Mouse (Mus musculus) stomach, embryonic 16.5 days (tissue): ENCODE data around the gene Add3. TPM values are rescaled to one million over a fixed set of nuclear protein-coding genes. Genes with fewer than 3 reads are reported as not detected.
A peak's percentile ranks its signal among the peaks of the same experiment; 100 is the strongest.

Experiments used
- ATAC-seq: fragments of 200-750 bp; cut with Nextera tagmentation; 2 replicates; pipeline ENCODE4 v1.8.0; 2017; ENCODE audit warnings: moderate number of reproducible peaks, moderate TSS enrichment; ENCODE audit not compliant: insufficient read depth, low FRiP score
- H3K27ac ChIP-seq: fragments of 300-500 bp; sonication (generic); 2 replicates; pipeline ENCODE4 v1.5.1; 2014; ENCODE audit warnings: low read length
- H3K27me3 ChIP-seq: fragments of 300-500 bp; sonication (generic); 2 replicates; pipeline ENCODE4 v1.6.1; 2014; ENCODE audit warnings: low read length, control low read depth, mixed read lengths; ENCODE audit not compliant: control insufficient read depth, insufficient read depth
- H3K36me3 ChIP-seq: fragments of 300-500 bp; sonication (generic); 2 replicates; pipeline ENCODE4 v1.6.1; 2014; ENCODE audit warnings: low read length; ENCODE audit not compliant: control insufficient read depth, insufficient read depth
- H3K4me1 ChIP-seq: fragments of 300-500 bp; sonication (generic); 2 replicates; pipeline ENCODE4 v1.6.1; 2014; ENCODE audit warnings: low read length, control low read depth, mixed read lengths; ENCODE audit not compliant: control insufficient read depth, insufficient read depth
- H3K4me2 ChIP-seq: fragments of 300-500 bp; sonication (generic); 2 replicates; pipeline ENCODE4 v1.6.1; 2014; ENCODE audit warnings: low read depth, low read length, mixed read lengths
- H3K4me3 ChIP-seq: fragments of 300-500 bp; sonication (generic); replicated peaks from 2 replicates; pipeline ENCODE4 v1.5.1; 2014; ENCODE audit warnings: mild to moderate bottlenecking, low read length
- H3K9ac ChIP-seq: fragments of 300-500 bp; sonication (generic); 2 replicates; pipeline ENCODE4 v1.6.1; 2014; ENCODE audit warnings: low read length
- H3K9me3 ChIP-seq: fragments of 300-500 bp; sonication (generic); replicated peaks from 2 replicates; pipeline ENCODE4 v1.6.1; 2016; ENCODE audit warnings: low read length, control low read depth; ENCODE audit not compliant: control insufficient read depth
- WGBS: fragments of 180-500 bp; shearing (Covaris S2); extraction: QIAGEN DNeasy Blood & Tissue Kit; methylation state at CpG from one replicate; pipeline ENCODE4 v1.1.7; 2014; 5-methylcytosine and 5-hydroxymethylcytosine counted together
- polyA plus RNA-seq: library from polyadenylated mRNA; unstranded; fragments of >200 nt; fragmentation: Nextera tagmentation; extraction: Ambion mirVana; gene quantifications from 2 replicates; pipeline ENCODE4 v1.2.1, GENCODE M21; 2015

Add3 gene
- polyA plus RNA-seq, 1 experiment from 2014 or later, result 82.6 TPM

DNA sequence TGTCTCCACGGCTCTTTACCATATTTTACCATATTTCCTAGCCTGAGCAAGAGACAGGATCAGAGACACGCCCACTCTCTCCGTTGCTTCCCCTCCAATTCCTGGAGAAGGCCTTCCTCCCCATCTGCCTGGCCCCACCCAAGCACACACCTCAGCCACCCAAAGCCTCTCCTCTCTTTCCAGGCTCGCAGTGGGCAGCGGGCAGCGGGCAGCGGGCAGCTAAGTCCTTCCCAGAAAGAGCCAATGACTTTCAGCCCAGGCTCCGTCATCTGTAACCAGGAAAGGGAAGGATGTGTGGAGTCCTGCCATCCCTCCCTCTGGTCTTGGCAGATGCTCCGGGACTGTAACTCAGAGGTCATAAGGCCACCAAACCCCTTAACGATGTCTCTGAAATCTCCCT lies 120.0 kb downstream of the Add3 start:
- H3K9ac ChIP-seq, result no peak overlapping the region
- H3K36me3 ChIP-seq, result no peaks in the 10 kb centered on the region
- no peak overlapping the region for H3K4me3 ChIP-seq
- H3K9me3 ChIP-seq, result no peaks in the 10 kb centered on the region
- H3K27ac ChIP-seq, result no peak overlapping the region
- H3K4me2 ChIP-seq, result no peak overlapping the region
- H3K27me3 ChIP-seq, result no peaks in the 10 kb centered on the region
- no peaks in the 10 kb centered on the region; the same call in 1 of the 2 replicates for H3K4me1 ChIP-seq
- no peak for ATAC-seq
- WGBS, result 74% methylated on average over 10 of the region's 10 CpGs

DNA sequence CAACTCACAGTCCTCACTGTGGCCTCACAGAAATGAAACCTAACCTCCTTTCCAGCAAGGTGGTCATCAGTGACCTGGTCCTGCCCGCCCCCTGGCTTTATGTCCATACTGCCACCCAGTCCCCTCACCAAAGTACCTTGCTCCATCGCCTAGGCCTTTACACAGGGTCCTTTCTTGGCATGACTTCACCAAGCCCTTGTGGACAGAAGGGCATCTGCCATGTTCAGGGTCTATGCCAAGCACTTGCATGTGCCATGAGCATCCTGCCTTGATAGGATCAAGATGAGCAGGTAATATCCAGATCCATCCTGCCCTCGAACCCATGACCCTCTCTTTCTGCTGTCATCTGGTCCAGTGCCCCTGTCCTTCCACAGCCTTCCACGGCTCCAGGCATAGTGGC lies 120.6 kb downstream of the Add3 start:
- Histone ChIP-seq H3K9ac (no peak overlapping the region), H3K36me3 (no peaks in the 10 kb centered on the region), H3K4me1 (no peaks in the 10 kb centered on the region; the same call in 1 of the 2 replicates), H3K4me3 (no peak overlapping the region), H3K27me3 (no peaks in the 10 kb centered on the region), H3K27ac (no peak overlapping the region), H3K9me3 (no peaks in the 10 kb centered on the region), H3K4me2 (no peak overlapping the region)
- no peak for ATAC-seq
- 86% methylated on average over 4 of the region's 4 CpGs for WGBS

DNA sequence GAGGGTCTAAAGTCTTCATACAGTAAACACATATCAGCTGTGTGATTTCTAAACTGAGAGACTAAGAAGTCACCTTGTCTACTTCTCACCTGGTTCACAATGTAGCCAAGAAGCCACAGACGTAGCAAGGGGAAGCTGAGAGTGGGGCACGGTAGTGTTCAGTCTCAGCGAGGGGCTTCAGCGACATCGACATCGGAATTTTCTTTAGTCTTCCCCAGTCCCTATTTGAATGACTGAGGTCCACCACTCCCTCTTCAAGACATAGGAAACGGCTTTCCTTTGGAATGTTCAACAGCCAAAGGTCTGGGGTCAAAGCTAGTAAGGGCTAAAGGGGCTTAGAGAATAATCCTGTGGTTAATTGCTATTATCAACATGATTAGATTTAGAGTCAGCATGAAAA lies 121.8 kb downstream of the Add3 start:
- H3K27me3 ChIP-seq, result no peaks in the 10 kb centered on the region
- 75% methylated on average over 7 of the region's 7 CpGs for WGBS
- H3K4me2 ChIP-seq, result no peak overlapping the region
- no peaks in the 10 kb centered on the region for H3K9me3 ChIP-seq
- H3K27ac ChIP-seq, result no peak overlapping the region
- H3K4me1 ChIP-seq, result no peaks in the 10 kb centered on the region
- H3K36me3 ChIP-seq, result no peaks in the 10 kb centered on the region
- no peak overlapping the region for H3K4me3 ChIP-seq
- ATAC-seq, result no peak
- H3K9ac ChIP-seq, result no peak overlapping the region

DNA sequence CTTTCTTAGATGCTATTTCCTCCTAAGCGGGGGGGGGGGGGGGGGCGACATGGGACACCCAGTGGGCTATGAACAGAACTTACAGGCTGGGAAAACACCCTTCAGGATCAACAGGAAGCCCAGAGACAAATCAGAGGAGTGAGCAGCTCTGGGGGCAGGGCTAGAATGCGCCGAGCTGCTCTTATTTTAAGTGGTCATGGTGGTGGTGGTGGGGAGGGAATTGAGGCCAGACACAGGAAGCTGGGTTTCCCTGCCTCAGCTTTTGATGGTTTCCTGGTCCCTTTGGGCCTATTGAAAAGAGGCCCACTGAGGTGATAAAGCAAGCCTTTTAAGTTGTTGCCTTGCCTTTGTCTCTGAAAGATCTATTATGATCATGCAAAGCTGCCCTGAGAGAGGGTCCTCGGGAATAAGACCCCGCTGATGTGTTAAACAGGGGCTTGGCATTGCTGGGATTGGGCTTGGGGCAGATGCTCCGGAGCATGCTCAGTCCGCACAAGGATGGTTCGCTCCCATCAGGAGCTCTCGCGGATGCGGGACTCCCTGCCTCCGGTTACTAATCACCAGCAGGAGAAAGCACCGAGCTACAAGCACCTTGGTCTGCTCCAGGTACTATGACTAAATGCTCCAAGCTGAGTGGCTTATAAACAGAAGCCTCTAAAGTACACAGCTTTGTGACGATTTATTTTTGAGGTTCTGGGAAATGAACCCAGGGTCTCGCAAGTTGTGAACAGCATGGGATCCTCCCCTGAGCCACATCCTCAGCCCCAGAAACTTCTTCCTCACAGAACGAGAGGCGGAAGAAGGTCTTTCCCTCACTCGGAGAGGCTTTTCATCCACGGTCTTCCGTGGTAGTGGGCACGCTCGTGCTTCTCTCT lies 123.9 kb downstream of the Add3 start:
- H3K36me3 ChIP-seq, result no peaks in the 10 kb centered on the region
- no peak overlapping the region for H3K27ac ChIP-seq
- WGBS, result 36% methylated on average over 21 of the region's 23 CpGs
- no peak overlapping the region for H3K9ac ChIP-seq
- H3K4me3 ChIP-seq, result no peak overlapping the region
- H3K9me3 ChIP-seq, result no peaks in the 10 kb centered on the region
- no peak for ATAC-seq
- H3K4me1 ChIP-seq, result no peaks in the 10 kb centered on the region
- no peaks in the 10 kb centered on the region for H3K27me3 ChIP-seq
- no peak overlapping the region for H3K4me2 ChIP-seq

DNA sequence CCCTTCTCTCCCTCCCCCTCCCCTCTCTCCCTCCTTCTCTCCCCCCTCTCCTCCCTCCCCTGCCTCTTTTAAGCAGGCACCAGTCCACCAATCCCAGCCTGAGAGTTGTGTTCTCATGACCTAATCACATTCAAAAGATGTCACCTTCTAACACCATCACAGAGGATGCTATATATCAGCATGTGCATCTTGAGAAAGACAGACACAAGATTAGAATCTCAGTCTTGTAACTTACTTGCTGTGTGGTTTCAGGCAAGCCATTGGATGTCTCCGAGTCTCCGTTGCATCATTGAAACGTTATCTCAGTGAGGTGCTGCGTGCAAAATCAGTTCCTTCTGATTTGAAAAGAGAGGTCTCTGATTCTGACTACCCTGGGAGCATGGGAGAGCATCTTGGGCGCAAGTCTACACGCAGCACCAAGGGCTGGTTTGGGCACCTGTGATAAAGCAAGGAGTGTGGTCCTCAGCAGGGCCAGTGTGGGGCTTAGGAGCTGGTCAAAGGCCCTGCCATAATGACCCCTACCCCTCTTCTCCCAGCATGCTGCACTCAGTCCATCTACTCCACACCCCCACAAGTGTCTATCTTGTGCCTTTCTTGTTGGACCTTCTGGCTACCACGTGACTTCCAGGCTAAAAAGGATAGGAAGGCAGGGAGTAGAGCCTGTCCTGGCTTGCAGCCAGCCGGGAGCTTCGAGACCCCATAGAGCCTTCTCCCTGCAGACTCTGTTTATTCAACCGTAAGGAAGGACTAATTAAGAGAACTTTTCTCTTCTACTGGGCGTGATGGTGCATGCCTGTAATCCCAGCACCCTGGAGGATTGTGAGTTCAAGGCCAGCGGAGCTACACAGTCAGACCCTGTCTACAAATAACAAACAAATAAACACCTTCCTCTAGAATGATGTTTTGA lies 124.8 kb downstream of the Add3 start:
- WGBS, result 53% methylated on average over 12 of the region's 12 CpGs
- Histone ChIP-seq H3K4me3 (no peak overlapping the region), H3K27me3 (no peaks in the 10 kb centered on the region), H3K4me1 (no peaks in the 10 kb centered on the region), H3K9ac (no peak overlapping the region), H3K36me3 (no peaks in the 10 kb centered on the region), H3K4me2 (no peak overlapping the region), H3K27ac (no peak overlapping the region), H3K9me3 (no peaks in the 10 kb centered on the region)
- 0 out of 2 replicates have a peak, but pooled peaks have one; percentile 25 for ATAC-seq

DNA sequence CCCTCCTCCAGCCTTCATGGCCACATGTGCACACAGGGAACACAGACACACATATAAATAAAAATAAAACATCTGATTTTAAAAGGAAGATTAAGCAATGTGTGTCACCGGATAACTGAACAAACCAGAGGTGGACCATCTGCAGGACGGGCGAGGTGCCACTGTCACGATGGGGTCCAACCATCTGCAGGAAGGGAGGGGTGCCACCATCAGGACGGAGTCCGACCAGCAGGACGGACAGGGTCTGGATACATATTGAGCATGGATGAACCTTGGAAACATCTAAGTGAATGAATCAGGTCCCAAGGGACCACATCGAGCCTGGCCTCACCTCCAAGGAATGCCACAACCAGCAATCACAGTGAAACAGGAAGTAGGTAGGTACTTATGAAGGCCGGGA lies 127.1 kb downstream of the Add3 start:
- Histone ChIP-seq H3K27ac (no peak overlapping the region), H3K4me3 (no peak overlapping the region), H3K27me3 (no peaks in the 10 kb centered on the region), H3K9me3 (no peaks in the 10 kb centered on the region), H3K4me1 (no peaks in the 10 kb centered on the region), H3K9ac (no peak overlapping the region), H3K4me2 (no peak overlapping the region), H3K36me3 (no peaks in the 10 kb centered on the region)
- 88% methylated on average over 9 of the region's 9 CpGs for WGBS
- no peak for ATAC-seq

DNA sequence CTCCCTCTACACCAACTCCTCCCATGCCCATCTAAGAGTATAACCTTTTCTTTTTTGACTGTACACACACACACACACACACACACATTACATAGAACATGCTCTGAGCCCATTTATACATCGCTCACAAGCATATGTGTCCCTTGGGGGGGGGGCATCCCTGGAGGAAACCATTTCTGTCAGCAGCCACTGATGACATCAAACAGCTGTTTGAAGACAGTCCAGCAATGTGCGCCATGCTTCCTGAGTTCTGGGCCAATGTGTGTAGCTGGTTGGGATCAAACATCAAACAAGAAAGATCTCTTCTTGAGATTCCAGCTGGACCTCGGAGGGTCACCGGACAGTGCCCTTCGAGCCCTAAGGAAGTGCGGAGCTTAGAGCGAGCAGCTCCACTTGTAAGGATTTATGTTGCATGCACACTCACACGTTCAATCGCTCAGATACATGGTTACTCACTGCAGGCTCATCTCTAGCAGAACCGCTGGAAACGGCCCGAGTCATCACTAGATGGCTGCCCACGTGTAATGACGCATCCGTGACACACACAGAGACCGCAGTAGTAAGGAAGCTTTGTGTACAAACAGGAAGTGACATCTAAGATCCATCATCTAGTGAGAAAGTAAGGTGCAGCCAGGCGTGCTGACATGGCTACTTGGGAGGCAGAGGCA lies 132.9 kb downstream of the Add3 start:
- H3K4me3 ChIP-seq, result no peak overlapping the region
- no peaks in the 10 kb centered on the region for H3K36me3 ChIP-seq
- H3K27ac ChIP-seq, result no peak overlapping the region
- peaks cover 3% of the 10 kb centered on the region; the same call in 1 of the 2 replicates for H3K4me1 ChIP-seq
- 78% methylated on average over 17 of the region's 17 CpGs for WGBS
- no peak overlapping the region for H3K9ac ChIP-seq
- ATAC-seq, result peak; percentile 4; the same call in 1 of the 2 replicates
- no peak overlapping the region for H3K4me2 ChIP-seq
- no peaks in the 10 kb centered on the region for H3K27me3 ChIP-seq
- H3K9me3 ChIP-seq, result no peaks in the 10 kb centered on the region

DNA sequence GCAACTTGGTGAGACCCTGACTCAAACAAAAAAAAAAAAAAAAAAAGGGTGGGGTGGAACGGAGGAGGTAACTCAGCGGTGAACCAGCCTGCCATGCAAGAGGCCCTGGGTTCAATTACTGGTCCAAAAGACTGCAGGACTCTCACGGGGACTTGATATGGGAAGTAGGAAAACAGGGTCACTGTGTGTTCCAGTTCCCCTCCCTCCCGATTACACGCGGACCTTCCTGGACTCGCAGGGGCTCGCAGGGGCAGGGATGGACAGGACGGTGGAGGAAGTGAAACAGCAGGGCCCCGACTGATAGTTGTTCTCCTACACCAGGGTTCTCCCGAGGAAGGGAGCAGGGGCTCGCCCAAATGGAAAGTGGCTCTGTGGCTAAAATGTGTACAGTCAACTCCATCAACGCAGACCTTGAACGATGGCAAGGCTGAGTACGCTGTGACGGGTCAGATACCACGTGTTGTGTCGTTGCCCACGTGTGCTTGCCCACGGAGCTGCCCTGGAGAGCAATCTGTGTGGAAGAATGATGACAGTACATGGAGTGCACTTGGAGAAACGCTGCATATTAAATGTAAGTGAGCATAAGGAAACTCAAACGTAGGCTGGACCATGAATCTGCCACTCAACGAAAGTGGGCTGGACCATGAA lies 133.7 kb downstream of the Add3 start:
- H3K4me1 ChIP-seq, result peaks cover 3% of the 10 kb centered on the region; the same call in 1 of the 2 replicates
- no peak overlapping the region for H3K9ac ChIP-seq
- H3K4me3 ChIP-seq, result no peak overlapping the region
- whole genome bisulfite sequencing, result 83% methylated on average over 23 of the region's 23 CpGs
- ATAC-seq, result no peak
- H3K9me3 ChIP-seq, result no peaks in the 10 kb centered on the region
- no peaks in the 10 kb centered on the region for H3K27me3 ChIP-seq
- H3K4me2 ChIP-seq, result no peak overlapping the region
- no peaks in the 10 kb centered on the region for H3K36me3 ChIP-seq
- H3K27ac ChIP-seq, result no peak overlapping the region
